Mouse (Mus musculus): Measurements from ENCODE around the gene Sertad2. TPM values are rescaled to one million over a fixed set of nuclear protein-coding genes. Genes with fewer than 3 reads are reported as not detected.
A peak's percentile ranks its signal among the peaks of the same experiment; 100 is the strongest.

The Sertad2 gene
- polyA plus RNA-seq, 1 experiment from 2014 or later: 41.9 TPM

- ATAC-seq (ENCODE audit: insufficient number of reproducible peaks, insufficient read depth, low FRiP score, low TSS enrichment): no peak
- Histone ChIP-seq H3K36me3 (no peaks in the 10 kb centered on the region), H3K9ac (no peak overlapping the region), H3K4me2 (replicated peaks) (no peak overlapping the region), H3K4me3 (no peak overlapping the region), H3K4me1 (peaks cover 48% of the 10 kb centered on the region), H3K27me3 (no peaks in the 10 kb centered on the region), H3K27ac (no peak overlapping the region), H3K9me3 (no peaks in the 10 kb centered on the region)
Measured at GRCm38 (mm10) chr11:20637060-20637459, 94.0 kb downstream of the Sertad2 start.

GRCm38 (mm10) chr11:20638841-20639240 lies 95.8 kb downstream of the Sertad2 start:
- no peak overlapping the region for H3K27ac ChIP-seq
- H3K4me1 ChIP-seq: peaks cover 44% of the 10 kb centered on the region

DNA sequence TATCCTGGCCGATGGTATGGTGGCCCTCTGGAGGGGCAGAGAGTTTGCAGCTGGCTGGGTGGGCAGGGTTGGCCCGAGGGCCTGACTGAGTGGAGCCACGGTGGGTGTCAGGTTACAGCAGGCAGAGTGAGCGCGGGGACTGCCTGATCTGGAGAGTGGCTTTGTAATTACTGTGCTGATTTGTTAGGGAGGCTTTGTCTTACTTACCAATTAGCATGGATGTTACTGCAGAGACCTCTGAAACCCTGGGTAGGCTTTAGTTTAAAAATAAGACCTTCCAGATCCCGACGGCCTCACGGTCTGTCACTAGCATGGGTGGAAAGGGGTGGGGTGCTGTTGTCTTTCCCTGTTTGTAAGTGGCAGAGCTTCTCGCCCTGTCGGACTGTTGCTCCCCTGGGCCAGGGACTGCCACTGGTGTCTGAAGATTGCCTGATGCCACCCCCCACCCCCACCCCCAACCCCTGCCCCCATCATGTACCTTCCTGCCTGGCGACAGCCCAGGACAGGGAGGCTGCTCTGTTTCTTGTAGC lies 96.9 kb downstream of the Sertad2 start:
- no peaks in the 10 kb centered on the region for H3K27me3 ChIP-seq
- H3K4me3 ChIP-seq: no peak overlapping the region; the same call in 1 of the 2 replicates
- WGBS: under 1% methylated on average over 11 of the region's 11 CpGs
- H3K36me3 ChIP-seq: no peaks in the 10 kb centered on the region
- H3K4me2 ChIP-seq (replicated peaks): peak overlapping the region; percentile 45
- peak overlapping the region; percentile 36 for H3K9ac ChIP-seq
- ATAC-seq (ENCODE audit: insufficient number of reproducible peaks, insufficient read depth, low FRiP score, low TSS enrichment): peak; percentile 86; the same call in 1 of the 2 replicates
- H3K9me3 ChIP-seq: no peaks in the 10 kb centered on the region
- peak overlapping the region; percentile 84 for H3K27ac ChIP-seq
- H3K4me1 ChIP-seq: peaks cover 47% of the 10 kb centered on the region

More at GRCm38 (mm10) chr11:20638841-20639240, 95.8 kb downstream of the Sertad2 start:
- no peak overlapping the region for H3K9ac ChIP-seq
- H3K4me3 ChIP-seq: no peak overlapping the region
- no peaks in the 10 kb centered on the region for H3K36me3 ChIP-seq
- no peak for ATAC-seq (ENCODE audit: insufficient number of reproducible peaks, insufficient read depth, low FRiP score, low TSS enrichment)
- H3K27me3 ChIP-seq: no peaks in the 10 kb centered on the region
- WGBS: 21% methylated on average over 3 of the region's 3 CpGs
- no peaks in the 10 kb centered on the region for H3K9me3 ChIP-seq
- H3K4me2 ChIP-seq (replicated peaks): no peak overlapping the region

DNA sequence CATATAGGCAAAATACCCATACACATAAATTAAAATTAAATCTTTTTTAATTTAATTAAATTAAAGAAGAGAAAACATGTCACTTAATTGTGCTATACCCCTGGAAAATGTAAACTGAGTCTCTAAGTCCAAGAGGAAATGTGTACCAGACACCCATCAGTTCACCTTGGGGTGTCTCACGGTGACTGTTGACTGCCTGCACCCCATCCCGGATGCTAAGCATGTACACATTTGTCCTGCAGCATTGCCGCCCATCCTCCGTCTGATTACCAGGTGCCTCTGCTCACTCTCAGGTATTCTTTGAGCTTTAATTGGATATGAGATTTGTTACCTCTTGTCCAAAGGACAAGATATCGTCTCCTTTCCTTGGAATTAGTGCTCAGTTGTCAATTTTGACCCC lies 99.3 kb downstream of the Sertad2 start:
- Histone ChIP-seq H3K27me3 (no peaks in the 10 kb centered on the region), H3K9ac (no peak overlapping the region), H3K36me3 (no peaks in the 10 kb centered on the region), H3K4me3 (no peak overlapping the region), H3K9me3 (no peaks in the 10 kb centered on the region), H3K4me1 (peaks cover 55% of the 10 kb centered on the region), H3K27ac (no peak overlapping the region), H3K4me2 (replicated peaks) (no peak overlapping the region)
- 72% methylated on average over 5 of the region's 5 CpGs for WGBS
- no peak for ATAC-seq (ENCODE audit: insufficient number of reproducible peaks, insufficient read depth, low FRiP score, low TSS enrichment)

DNA sequence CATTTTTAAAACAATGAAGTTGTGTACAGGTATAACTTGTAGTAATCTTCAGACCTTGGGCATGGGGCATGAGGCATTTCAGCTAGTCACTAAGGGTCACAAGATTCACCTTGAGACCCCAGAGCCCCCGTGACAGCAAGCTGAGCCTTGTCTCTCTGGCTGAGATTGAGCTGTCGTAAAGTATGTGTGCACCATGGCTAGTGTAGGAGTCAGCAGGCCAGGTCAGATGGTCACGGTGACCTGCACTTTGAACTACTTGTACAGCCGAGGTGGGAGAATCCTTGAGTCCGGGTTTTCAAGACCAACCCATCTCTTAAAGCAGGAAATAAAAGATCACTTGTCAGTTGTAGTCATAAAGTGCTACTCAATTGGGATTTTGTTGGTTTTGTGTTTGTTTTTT lies 100.1 kb downstream of the Sertad2 start:
- 54% methylated on average over 5 of the region's 5 CpGs for WGBS

DNA sequence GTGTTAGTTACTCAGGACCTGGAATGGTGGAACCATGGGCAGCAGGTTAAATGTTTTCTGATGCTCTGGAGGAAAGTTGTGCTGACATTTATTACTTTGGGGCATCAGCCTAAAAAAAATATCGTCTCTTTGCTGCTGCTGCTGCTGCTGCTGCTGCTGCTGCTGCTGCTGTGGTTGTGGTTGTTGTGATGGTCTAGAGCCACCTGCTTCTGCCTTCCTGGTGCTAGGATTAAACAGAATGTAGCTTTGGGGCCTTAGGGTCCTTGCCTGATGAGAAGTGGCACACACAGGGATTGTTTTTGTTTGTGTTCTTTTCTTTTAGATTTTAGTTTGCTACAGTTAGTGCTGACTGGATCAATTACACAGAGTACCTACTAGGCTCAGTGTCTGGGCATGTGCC lies 101.1 kb downstream of the Sertad2 start:
- no peaks in the 10 kb centered on the region for H3K27me3 ChIP-seq
- H3K4me3 ChIP-seq: no peak overlapping the region
- WGBS: 46% methylated on average over 1 of the region's 1 CpGs
- no peak overlapping the region for H3K9ac ChIP-seq
- ATAC-seq (ENCODE audit: insufficient number of reproducible peaks, insufficient read depth, low FRiP score, low TSS enrichment): no peak
- no peak overlapping the region for H3K27ac ChIP-seq
- no peak overlapping the region for H3K4me2 ChIP-seq (replicated peaks)
- no peaks in the 10 kb centered on the region for H3K9me3 ChIP-seq
- peaks cover 6% of the 10 kb centered on the region for H3K36me3 ChIP-seq
- peaks cover 63% of the 10 kb centered on the region for H3K4me1 ChIP-seq

More for the DNA sequence above, 100.1 kb downstream of the Sertad2 start:
- no peak for ATAC-seq (ENCODE audit: insufficient number of reproducible peaks, insufficient read depth, low FRiP score, low TSS enrichment)
- no peak overlapping the region for H3K4me2 ChIP-seq (replicated peaks)
- no peaks in the 10 kb centered on the region for H3K9me3 ChIP-seq
- no peaks in the 10 kb centered on the region for H3K27me3 ChIP-seq
- no peak overlapping the region for H3K27ac ChIP-seq
- H3K9ac ChIP-seq: no peak overlapping the region
- H3K4me3 ChIP-seq: no peak overlapping the region
- H3K36me3 ChIP-seq: no peaks in the 10 kb centered on the region
- peaks cover 63% of the 10 kb centered on the region for H3K4me1 ChIP-seq

GRCm38 (mm10) chr11:20644872-20645271 lies 101.8 kb downstream of the Sertad2 start:
- Histone ChIP-seq H3K9me3 (no peaks in the 10 kb centered on the region), H3K36me3 (peaks cover 6% of the 10 kb centered on the region), H3K4me2 (replicated peaks) (no peak overlapping the region), H3K4me1 (peaks cover 56% of the 10 kb centered on the region), H3K27me3 (no peaks in the 10 kb centered on the region), H3K27ac (no peak overlapping the region), H3K9ac (no peak overlapping the region), H3K4me3 (no peak overlapping the region)
- WGBS: 46% methylated on average over 6 of the region's 6 CpGs
- ATAC-seq (ENCODE audit: insufficient number of reproducible peaks, insufficient read depth, low FRiP score, low TSS enrichment): no peak

DNA sequence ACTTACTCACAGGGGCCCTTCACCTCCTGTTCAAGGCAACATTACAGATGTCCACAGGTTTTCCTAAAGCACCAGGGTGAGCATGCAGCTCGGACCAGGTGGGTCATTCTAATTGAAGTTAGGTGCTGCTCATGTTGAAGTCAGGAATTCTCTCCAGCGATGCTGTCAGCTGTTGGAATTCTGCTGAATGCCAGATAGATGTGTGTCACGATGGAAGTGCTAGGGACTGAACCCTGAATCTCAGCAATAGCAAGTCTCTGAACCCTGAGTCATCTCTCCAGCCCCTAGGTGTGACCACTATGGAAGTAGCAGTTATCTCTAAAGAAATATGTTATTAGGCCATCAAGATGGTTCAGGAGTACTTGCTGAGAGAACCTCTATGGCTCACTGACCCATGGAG lies 102.5 kb downstream of the Sertad2 start:
- Histone ChIP-seq H3K9me3 (no peaks in the 10 kb centered on the region), H3K36me3 (peaks cover 6% of the 10 kb centered on the region), H3K9ac (no peak overlapping the region), H3K4me3 (no peak overlapping the region), H3K4me2 (replicated peaks) (no peak overlapping the region), H3K4me1 (peaks cover 55% of the 10 kb centered on the region), H3K27ac (no peak overlapping the region), H3K27me3 (no peaks in the 10 kb centered on the region)
- no peak for ATAC-seq (ENCODE audit: insufficient number of reproducible peaks, insufficient read depth, low FRiP score, low TSS enrichment)
- 65% methylated on average over 3 of the region's 3 CpGs for WGBS

DNA sequence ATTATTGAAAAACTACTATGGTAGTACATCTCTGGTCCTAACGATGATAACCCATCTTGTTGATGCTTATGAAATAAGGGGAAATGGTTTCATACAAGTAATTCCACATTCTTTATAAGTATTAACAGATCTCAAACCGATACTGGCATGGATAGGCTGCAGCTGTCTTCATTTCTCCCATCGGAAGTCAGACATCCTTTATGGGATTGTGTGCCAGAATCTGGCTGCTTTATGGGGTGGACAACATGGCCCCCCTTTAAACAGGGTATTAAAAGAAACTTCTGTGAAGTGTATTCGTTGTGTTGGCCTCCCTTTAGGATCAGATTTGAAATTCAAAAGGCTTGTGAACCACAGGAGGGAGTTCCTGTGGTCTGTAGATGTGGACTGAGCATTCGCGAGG lies 103.1 kb downstream of the Sertad2 start:
- 58% methylated on average over 6 of the region's 6 CpGs for WGBS
- H3K4me3 ChIP-seq: no peak overlapping the region
- no peak overlapping the region for H3K4me2 ChIP-seq (replicated peaks)
- no peak for ATAC-seq (ENCODE audit: insufficient number of reproducible peaks, insufficient read depth, low FRiP score, low TSS enrichment)
- peaks cover 6% of the 10 kb centered on the region for H3K36me3 ChIP-seq
- no peaks in the 10 kb centered on the region for H3K27me3 ChIP-seq
- no peaks in the 10 kb centered on the region for H3K9me3 ChIP-seq
- H3K9ac ChIP-seq: no peak overlapping the region
- H3K4me1 ChIP-seq: peaks cover 55% of the 10 kb centered on the region
- peak overlapping the region; percentile 32; the same call in 1 of the 2 replicates for H3K27ac ChIP-seq

DNA sequence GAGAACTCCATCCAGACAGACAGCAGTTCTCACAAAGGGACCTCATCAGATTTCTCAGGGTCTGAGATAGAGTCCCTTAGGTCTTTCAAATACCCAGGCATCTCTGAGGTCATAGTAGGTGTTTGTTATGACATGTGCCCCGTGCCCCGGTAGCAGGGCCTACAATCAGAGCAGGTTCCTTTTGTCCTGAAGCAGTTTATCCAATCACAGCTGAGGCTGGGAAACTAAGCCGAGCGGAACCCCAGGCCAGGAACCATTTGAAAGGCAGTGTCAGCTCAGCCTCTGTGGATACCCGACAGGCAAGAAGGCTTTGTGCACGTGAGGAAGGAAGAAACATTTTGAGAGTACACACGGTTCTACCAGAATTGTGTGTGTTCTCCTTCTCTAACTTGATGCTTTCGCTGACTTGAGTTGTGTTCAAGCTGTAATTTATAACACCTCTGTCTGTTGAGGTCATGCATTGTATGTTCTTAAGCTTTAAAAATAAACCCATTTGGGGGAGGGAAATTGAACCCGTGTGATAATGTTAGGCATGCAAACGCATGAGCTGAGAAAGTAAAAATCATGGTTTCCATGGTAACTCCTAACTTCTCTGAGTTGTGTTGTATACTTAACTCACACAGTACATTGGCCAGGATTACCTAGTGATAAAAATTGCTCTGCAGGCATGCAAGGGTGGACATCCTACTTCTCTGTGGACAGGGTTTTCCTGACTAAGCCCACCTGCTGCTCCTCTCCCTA lies 104.1 kb downstream of the Sertad2 start:
- Histone ChIP-seq H3K27ac (peak overlapping the region; percentile 76), H3K4me3 (no peak overlapping the region), H3K9ac (no peak overlapping the region), H3K4me2 (replicated peaks) (no peak overlapping the region), H3K9me3 (no peaks in the 10 kb centered on the region), H3K4me1 (peaks cover 60% of the 10 kb centered on the region), H3K27me3 (no peaks in the 10 kb centered on the region), H3K36me3 (peaks cover 6% of the 10 kb centered on the region)
- ATAC-seq (ENCODE audit: insufficient number of reproducible peaks, insufficient read depth, low FRiP score, low TSS enrichment): no peak
- 26% methylated on average over 10 of the region's 10 CpGs for WGBS

DNA sequence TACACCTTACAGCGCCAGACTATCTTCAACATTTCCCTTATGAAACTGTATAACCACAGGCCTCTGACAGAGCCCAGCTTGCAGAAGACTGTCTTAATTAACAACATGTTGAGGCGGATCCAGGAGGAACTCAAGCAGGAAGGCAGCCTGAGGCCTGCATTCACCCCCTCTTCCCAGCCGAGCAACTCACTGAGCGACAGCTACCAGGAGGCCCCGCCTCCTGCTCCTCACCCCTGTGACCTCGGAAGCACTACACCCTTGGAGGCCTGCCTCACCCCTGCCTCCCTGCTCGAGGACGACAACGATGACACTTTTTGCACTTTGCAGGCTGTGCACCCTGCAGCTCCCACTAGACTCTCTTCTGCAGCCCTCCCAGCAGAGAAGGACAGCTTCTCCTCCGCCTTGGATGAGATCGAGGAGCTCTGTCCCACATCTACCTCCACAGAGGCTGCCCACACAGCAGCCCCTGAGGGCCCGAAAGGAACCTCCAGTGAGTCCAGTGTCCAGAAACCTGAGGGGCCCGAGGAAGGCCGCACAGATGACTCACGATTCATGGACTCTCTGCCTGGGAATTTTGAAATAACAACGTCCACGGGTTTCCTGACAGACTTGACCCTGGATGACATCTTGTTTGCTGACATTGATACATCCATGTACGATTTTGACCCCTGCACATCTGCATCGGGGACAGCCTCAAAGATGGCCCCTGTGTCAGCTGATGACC lies 105.0 kb downstream of the Sertad2 start:
- H3K4me1 ChIP-seq: peaks cover 59% of the 10 kb centered on the region
- no peak overlapping the region for H3K4me2 ChIP-seq (replicated peaks)
- H3K4me3 ChIP-seq: no peak overlapping the region
- H3K9ac ChIP-seq: no peak overlapping the region
- peaks cover 10% of the 10 kb centered on the region for H3K36me3 ChIP-seq
- H3K27me3 ChIP-seq: no peaks in the 10 kb centered on the region
- H3K27ac ChIP-seq: peak overlapping the region; percentile 76
- peak; percentile 47; the same call in 1 of the 2 replicates for ATAC-seq (ENCODE audit: insufficient number of reproducible peaks, insufficient read depth, low FRiP score, low TSS enrichment)
- WGBS: 26% methylated on average over 19 of the region's 19 CpGs
- H3K9me3 ChIP-seq: no peaks in the 10 kb centered on the region

DNA sequence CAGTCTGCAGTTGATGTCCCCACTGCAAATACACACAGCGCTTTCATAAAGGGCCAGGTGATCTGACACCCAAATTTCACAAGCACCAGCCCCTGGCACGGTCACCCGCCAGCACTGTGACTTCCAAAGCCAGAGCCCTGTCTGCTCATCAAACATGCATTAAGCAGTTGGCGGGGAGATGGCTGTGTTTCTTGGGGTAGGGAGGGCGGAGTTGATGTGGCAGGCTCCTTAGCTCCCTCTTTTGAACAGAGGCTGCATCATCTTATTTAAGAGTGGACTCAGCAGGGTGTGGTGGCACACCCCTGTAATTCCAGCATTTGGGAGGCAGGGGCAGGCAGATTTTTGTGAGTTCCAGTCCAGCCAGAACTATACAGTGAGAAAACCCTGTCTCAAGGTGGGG lies 106.4 kb downstream of the Sertad2 start:
- Histone ChIP-seq H3K4me3 (no peak overlapping the region), H3K27me3 (no peaks in the 10 kb centered on the region), H3K9ac (no peak overlapping the region), H3K4me1 (peaks cover 51% of the 10 kb centered on the region), H3K27ac (no peak overlapping the region), H3K9me3 (no peaks in the 10 kb centered on the region), H3K36me3 (peaks cover 10% of the 10 kb centered on the region), H3K4me2 (replicated peaks) (no peak overlapping the region)
- WGBS: 71% methylated on average over 5 of the region's 5 CpGs
- ATAC-seq (ENCODE audit: insufficient number of reproducible peaks, insufficient read depth, low FRiP score, low TSS enrichment): no peak
